Mouse (Mus musculus) lung, embryonic 14.5 days (tissue): ENCODE measurements around the gene Pknox2. TPM values are rescaled to one million over a fixed set of nuclear protein-coding genes. Genes with fewer than 3 reads are reported as not detected.

Experiments
- ATAC-seq: fragments of 200-750 bp; cut with Nextera tagmentation; 2 replicates; pipeline ENCODE4 v1.8.0; 2017; ENCODE audit warnings: mild to moderate bottlenecking, moderate TSS enrichment, moderate library complexity; ENCODE audit not compliant: insufficient read depth
- DNase-seq: peaks from one replicate; pipeline ENCODE4 v3.0.0-alpha.2; 2015
- H3K27ac ChIP-seq: fragments of 300-500 bp; sonication (generic); 2 replicates; pipeline ENCODE4 v1.5.1; 2014; ENCODE audit warnings: low read depth, mild to moderate bottlenecking, moderate library complexity
- H3K27me3 ChIP-seq: fragments of 300-500 bp; sonication (generic); 2 replicates; pipeline ENCODE4 v1.6.1; 2014; ENCODE audit warnings: low read length, control low read depth; ENCODE audit not compliant: insufficient read depth
- H3K36me3 ChIP-seq: fragments of 300-500 bp; sonication (generic); 2 replicates; pipeline ENCODE4 v1.6.1; 2014; ENCODE audit warnings: control low read depth; ENCODE audit not compliant: insufficient read depth
- H3K4me1 ChIP-seq: fragments of 300-500 bp; sonication (generic); 2 replicates; pipeline ENCODE4 v1.6.1; 2014; ENCODE audit warnings: antibody characterized with exemption, control low read depth; ENCODE audit not compliant: insufficient read depth
- H3K4me2 ChIP-seq: fragments of 300-500 bp; sonication (generic); 2 replicates; pipeline ENCODE4 v1.6.1; 2014; ENCODE audit warnings: mild to moderate bottlenecking
- H3K4me3 ChIP-seq: fragments of 300-500 bp; sonication (generic); 2 replicates; pipeline ENCODE4 v1.5.1; 2014; ENCODE audit warnings: low read depth, low read length
- H3K9ac ChIP-seq: fragments of 300-500 bp; sonication (generic); 2 replicates; pipeline ENCODE4 v1.6.1; 2014
- H3K9me3 ChIP-seq: fragments of 300-500 bp; sonication (generic); 2 replicates; pipeline ENCODE4 v1.6.1; 2016; ENCODE audit warnings: low read depth, low read length, control low read depth
- CTCF ChIP-seq: IDR thresholded peaks from 2 replicates; pipeline ENCODE4 v1.5.1; 2016; ENCODE audit warnings: antibody characterized with exemption, low read depth
- WGBS: fragments of 180-500 bp; shearing (Covaris S2); extraction: QIAGEN DNeasy Blood & Tissue Kit; methylation state at CpG from one replicate; pipeline ENCODE4 v1.1.7; 2014; 5-methylcytosine and 5-hydroxymethylcytosine counted together
- polyA plus RNA-seq: library from polyadenylated mRNA; unstranded; fragments of >200 nt; fragmentation: Nextera tagmentation; extraction: Ambion mirVana; gene quantifications from 2 replicates; pipeline ENCODE4 v1.2.1, GENCODE M21; 2014

Pknox2 gene
- polyA plus RNA-seq, 1 experiment from 2014 or later, result 7.1 TPM

GRCm38 (mm10) chr9:37085370-37085769 is 61.8 kb downstream of the Pknox2 start:
- peaks cover 10% of the 10 kb centered on the region; the same call in 1 of the 2 replicates for H3K4me1 ChIP-seq
- no peak for TF ChIP-seq CTCF
- no peaks in the 10 kb centered on the region for H3K36me3 ChIP-seq
- H3K4me2 ChIP-seq, result no peak overlapping the region
- no peaks in the 10 kb centered on the region for H3K9me3 ChIP-seq
- H3K4me3 ChIP-seq, result no peak overlapping the region
- DNase-seq (peak; percentile 90), ATAC-seq (peak; percentile 61; the same call in 1 of the 2 replicates)
- WGBS, result 63% methylated on average over 2 of the region's 2 CpGs
- no peak overlapping the region for H3K27ac ChIP-seq
- H3K27me3 ChIP-seq, result no peaks in the 10 kb centered on the region
- no peak overlapping the region for H3K9ac ChIP-seq

GRCm38 (mm10) chr9:37082246-37082645 is 65.0 kb downstream of the Pknox2 start:
- Histone ChIP-seq H3K9ac (no peak overlapping the region), H3K36me3 (no peaks in the 10 kb centered on the region), H3K4me1 (peaks cover 10% of the 10 kb centered on the region; the same call in 1 of the 2 replicates), H3K27ac (no peak overlapping the region), H3K4me2 (no peak overlapping the region), H3K27me3 (no peaks in the 10 kb centered on the region), H3K4me3 (no peak overlapping the region), H3K9me3 (no peaks in the 10 kb centered on the region)
- WGBS, result 89% methylated on average over 10 of the region's 10 CpGs
- DNase-seq, result no peak
- TF ChIP-seq CTCF, result no peak
- no peak for ATAC-seq

GRCm38 (mm10) chr9:37080309-37080708 is 66.9 kb downstream of the Pknox2 start:
- H3K9ac ChIP-seq, result no peak overlapping the region
- DNase-seq, result no peak
- H3K27ac ChIP-seq, result no peak overlapping the region
- ATAC-seq, result no peak
- peaks cover 7% of the 10 kb centered on the region; the same call in 1 of the 2 replicates for H3K4me1 ChIP-seq
- 78% methylated on average over 6 of the region's 6 CpGs for WGBS
- no peaks in the 10 kb centered on the region for H3K27me3 ChIP-seq
- no peak overlapping the region for H3K4me2 ChIP-seq
- no peaks in the 10 kb centered on the region for H3K9me3 ChIP-seq
- H3K36me3 ChIP-seq, result no peaks in the 10 kb centered on the region
- no peak for TF ChIP-seq CTCF
- H3K4me3 ChIP-seq, result no peak overlapping the region

- 64% methylated on average over 2 of the region's 2 CpGs for WGBS
- DNase-seq (no peak), ATAC-seq (peak; percentile 50; the same call in 1 of the 2 replicates)
- no peaks in the 10 kb centered on the region for H3K27me3 ChIP-seq
- no peaks in the 10 kb centered on the region for H3K9me3 ChIP-seq
- no peak for TF ChIP-seq CTCF
- no peak overlapping the region for H3K4me3 ChIP-seq
- H3K9ac ChIP-seq, result no peak overlapping the region
- no peak overlapping the region; the same call in 1 of the 2 replicates for H3K27ac ChIP-seq
- peak overlapping the region; percentile 35; the same call in 1 of the 2 replicates for H3K4me2 ChIP-seq
- peaks cover 2% of the 10 kb centered on the region; the same call in 1 of the 2 replicates for H3K4me1 ChIP-seq
- no peaks in the 10 kb centered on the region for H3K36me3 ChIP-seq
These were observed 70.2 kb downstream of the Pknox2 start for GRCm38 (mm10) chr9:37077063-37077418.

GRCm38 (mm10) chr9:37076386-37077062 is 70.7 kb downstream of the Pknox2 start:
- TF ChIP-seq CTCF, result no peak
- Histone ChIP-seq H3K4me1 (peaks cover 2% of the 10 kb centered on the region; the same call in 1 of the 2 replicates), H3K4me3 (no peak overlapping the region), H3K27me3 (no peaks in the 10 kb centered on the region), H3K27ac (no peak overlapping the region; the same call in 1 of the 2 replicates), H3K9ac (no peak overlapping the region), H3K36me3 (no peaks in the 10 kb centered on the region), H3K4me2 (peak overlapping the region; percentile 35), H3K9me3 (no peaks in the 10 kb centered on the region)
- 10% methylated on average over 15 of the region's 15 CpGs for WGBS
- ATAC-seq (peak; percentile 82; the same call in 1 of the 2 replicates), DNase-seq (peak; percentile 58)

- Histone ChIP-seq H3K27ac (no peak overlapping the region), H3K36me3 (no peaks in the 10 kb centered on the region), H3K9me3 (no peaks in the 10 kb centered on the region), H3K27me3 (no peaks in the 10 kb centered on the region), H3K4me1 (peaks cover 2% of the 10 kb centered on the region; the same call in 1 of the 2 replicates), H3K9ac (no peak overlapping the region), H3K4me2 (no peak overlapping the region), H3K4me3 (no peak overlapping the region)
- no peak for TF ChIP-seq CTCF
- 46% methylated on average over 4 of the region's 4 CpGs for WGBS
- ATAC-seq (no peak), DNase-seq (no peak)
These were observed 71.3 kb downstream of the Pknox2 start for GRCm38 (mm10) chr9:37075903-37076302.

- Histone ChIP-seq H3K4me2 (no peak overlapping the region), H3K27ac (no peak overlapping the region), H3K9me3 (no peaks in the 10 kb centered on the region), H3K9ac (no peak overlapping the region), H3K36me3 (no peaks in the 10 kb centered on the region), H3K4me3 (no peak overlapping the region), H3K4me1 (no peaks in the 10 kb centered on the region), H3K27me3 (no peaks in the 10 kb centered on the region)
- no peak for DNase-seq
- no peak for TF ChIP-seq CTCF
- WGBS, result 70% methylated on average over 6 of the region's 6 CpGs
- no peak for ATAC-seq
These were observed 77.6 kb downstream of the Pknox2 start for GRCm38 (mm10) chr9:37069391-37070312.
